Mouse (Mus musculus): ENCODE measurements at regions not wholly inside any gene's neighbourhood (a gene's known extent, or its start where the extent isn't known, plus 50 kb on each side); places are given as distances from the start of the nearest gene placed in this dataset.

GRCm38 (mm10) chr14:76714727-76715126, 158.0 kb upstream of the Serp2 start:
- no peak for DNase-seq (ENCODE audit: low read depth, low spot score)

GRCm38 (mm10) chr14:76713946-76714345, 157.3 kb upstream of the Serp2 start:
- DNase-seq (ENCODE audit: low read depth, low spot score), result no peak

GRCm38 (mm10) chr14:76708728-76709127, 152.0 kb upstream of the Serp2 start:
- no peak for DNase-seq (ENCODE audit: low read depth, low spot score)

GRCm38 (mm10) chr14:76703373-76703764, 146.7 kb upstream of the Serp2 start:
- DNase-seq (ENCODE audit: low read depth, low spot score), result no peak

GRCm38 (mm10) chr14:76702709-76703372, 146.2 kb upstream of the Serp2 start:
- no peak for DNase-seq (ENCODE audit: low read depth, low spot score)

GRCm38 (mm10) chr14:76701911-76702708, 145.4 kb upstream of the Serp2 start:
- no peak for DNase-seq (ENCODE audit: low read depth, low spot score)

- DNase-seq (ENCODE audit: low read depth, low spot score), result no peak
Observed at GRCm38 (mm10) chr14:76701304-76701703, 144.6 kb upstream of the Serp2 start.

GRCm38 (mm10) chr14:76700796-76701195, 144.1 kb upstream of the Serp2 start:
- DNase-seq (ENCODE audit: low read depth, low spot score), result no peak

GRCm38 (mm10) chr14:76700190-76700589, 143.5 kb upstream of the Serp2 start:
- no peak for DNase-seq (ENCODE audit: low read depth, low spot score)

- DNase-seq (ENCODE audit: low read depth, low spot score), result no peak
Observed at GRCm38 (mm10) chr14:76698718-76699402, 142.2 kb upstream of the Serp2 start.

- no peak for DNase-seq (ENCODE audit: low read depth, low spot score)
Observed at GRCm38 (mm10) chr14:76696729-76697128, 140.0 kb upstream of the Serp2 start.

GRCm38 (mm10) chr14:76695691-76696355, 139.1 kb upstream of the Serp2 start:
- no peak for DNase-seq (ENCODE audit: low read depth, low spot score)

- DNase-seq (ENCODE audit: low read depth, low spot score), result no peak
Observed at GRCm38 (mm10) chr14:76694894-76695293, 138.2 kb upstream of the Serp2 start.

GRCm38 (mm10) chr14:76693351-76694317, 136.9 kb upstream of the Serp2 start:
- DNase-seq (ENCODE audit: low read depth, low spot score), result no peak

- DNase-seq (ENCODE audit: low read depth, low spot score), result no peak
Observed at GRCm38 (mm10) chr14:76687971-76688407, 131.3 kb upstream of the Serp2 start.

GRCm38 (mm10) chr14:76686762-76687453, 130.2 kb upstream of the Serp2 start:
- no peak for DNase-seq (ENCODE audit: low read depth, low spot score)

GRCm38 (mm10) chr14:76685830-76686761, 129.4 kb upstream of the Serp2 start:
- DNase-seq (ENCODE audit: low read depth, low spot score), result no peak

GRCm38 (mm10) chr14:76684327-76684726, 127.6 kb upstream of the Serp2 start:
- no peak for DNase-seq (ENCODE audit: low read depth, low spot score)
